Mouse (Mus musculus): Measurements from ENCODE around the gene Tmem8b. TPM values are rescaled to one million over a fixed set of nuclear protein-coding genes. Genes with fewer than 3 reads are reported as not detected.

The Tmem8b gene
- polyA plus RNA-seq, 2 experiments: 0.05 to 0.22 TPM

DNA sequence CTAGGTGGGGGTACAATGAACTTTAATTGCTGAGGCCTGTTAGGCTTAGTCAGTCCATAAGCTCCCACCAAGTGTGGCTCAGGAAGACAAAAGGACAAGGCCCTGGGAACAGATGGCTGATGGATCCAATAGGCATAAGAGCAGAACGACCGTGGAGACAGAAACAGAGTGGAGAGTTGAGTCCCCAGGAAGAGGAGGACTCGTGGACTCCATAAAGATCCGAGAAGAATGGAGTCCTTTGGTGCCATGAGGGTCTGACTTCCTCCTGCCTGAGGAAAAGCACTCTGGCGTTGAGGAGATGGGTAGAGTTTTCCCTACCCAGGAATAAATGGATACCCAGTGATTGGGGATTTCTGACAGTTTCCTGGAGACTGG, 38.1 kb upstream of the Tmem8b start:
- Histone ChIP-seq H3K4me2 (ENCODE audit: low read depth) (no peak overlapping the region; the same call in none of the 2 replicates), H3K36me3 (replicated peaks; ENCODE audit: control insufficient read depth, insufficient read depth, low read depth) (no peaks in the 10 kb centered on the region), H3K27me3 (ENCODE audit: control insufficient read depth, insufficient read depth, low read length) (peaks cover 26% of the 10 kb centered on the region), H3K27ac (no peak overlapping the region), H3K9ac (replicated peaks) (no peak overlapping the region), H3K4me1 (replicated peaks; ENCODE audit: control insufficient read depth in 2 of 2, insufficient read depth in 2 of 2, low read length in 1 of 2) (peaks cover 0 to 9% of the 10 kb centered on the region in 2 experiments; a peak in 2 of 4 replicates), H3K9me3 (ENCODE audit: control insufficient read depth, low read length) (no peaks in the 10 kb centered on the region; the same call in 1 of the 2 replicates), H3K4me3 (ENCODE audit: insufficient read depth in 1 of 2, low read depth in 2 of 2, low read length in 2 of 2) (no peak overlapping the region; a peak in 1 of 4 replicates)
- DNase-seq (ENCODE audit: low read depth in 3 of 3, low spot score in 3 of 3) (no peak), ATAC-seq (ENCODE audit: insufficient read depth) (no peak)
- WGBS (ENCODE audit: insufficient replicate concordance): 19% methylated on average over 5 of the region's 5 CpGs
- no peak for TF ChIP-seq EP300 (IDR thresholded peaks at IDR 0.05; ENCODE audit: low read depth)
- no peak for TF ChIP-seq CTCF (IDR thresholded peaks at IDR 0.05; ENCODE audit: low read depth)

DNA sequence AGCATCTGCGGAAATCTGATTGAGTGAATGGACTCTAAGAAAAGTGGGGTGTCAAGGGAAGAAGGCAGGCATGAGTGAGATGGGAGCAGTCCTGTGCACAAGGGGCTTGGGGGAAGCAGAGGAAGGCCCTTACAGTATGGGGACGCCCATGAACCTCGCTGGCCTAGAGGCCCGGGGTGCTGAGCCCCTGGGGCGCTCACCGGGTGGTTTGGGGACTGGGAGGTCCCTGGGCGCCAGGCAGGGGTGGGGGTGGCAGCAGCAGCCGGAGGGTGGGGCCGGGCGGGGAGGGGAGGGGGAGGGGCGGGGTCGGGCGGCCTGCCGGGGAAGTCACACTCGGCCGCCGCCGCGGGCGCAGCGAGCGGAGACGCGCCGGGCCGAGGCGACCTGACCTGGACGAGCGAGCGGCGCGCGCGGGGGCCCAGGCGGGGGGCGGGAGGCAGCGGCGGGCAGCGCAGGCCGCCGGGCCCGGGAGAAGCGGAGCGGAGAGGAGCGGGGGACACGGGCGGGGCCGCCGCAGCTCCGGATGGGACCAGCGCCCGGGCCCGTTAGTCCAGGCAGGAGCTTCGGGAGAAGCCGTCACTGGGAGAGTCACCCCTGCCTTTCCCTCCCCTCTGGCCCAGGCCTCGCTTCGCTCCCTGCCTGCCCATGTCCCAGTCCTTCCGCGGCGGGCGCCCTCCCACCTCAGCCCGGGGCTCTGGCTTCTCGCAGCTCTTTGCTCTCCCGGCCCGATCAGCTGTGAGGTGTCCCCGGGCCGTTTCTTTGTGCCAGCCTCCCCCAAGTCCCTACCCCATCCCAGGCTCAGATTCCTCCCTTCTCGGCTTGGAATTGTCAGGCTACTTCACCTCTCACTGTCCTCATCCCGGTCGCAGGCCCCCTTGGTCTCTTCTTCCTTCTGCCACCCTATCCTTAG, 37.5 kb upstream of the Tmem8b start, which contains the start of gene Npr2:
Gene Npr2, plus strand, starts transcription at position 890 of the 910 bp plus-strand sequence.
- DNase-seq (ENCODE audit: low read depth in 3 of 3, low spot score in 3 of 3) (no peak), ATAC-seq (ENCODE audit: insufficient read depth) (no peak)
- Histone ChIP-seq H3K27me3 (ENCODE audit: control insufficient read depth, insufficient read depth, low read length) (peaks cover 26% of the 10 kb centered on the region), H3K4me2 (ENCODE audit: low read depth) (peak within 1 kb of the TSS; percentile 68), H3K4me1 (replicated peaks; ENCODE audit: control insufficient read depth in 2 of 2, insufficient read depth in 2 of 2, low read length in 1 of 2) (peaks cover 0 to 9% of the 10 kb centered on the region in 2 experiments; a peak in 2 of 4 replicates), H3K27ac (no peak within 1 kb of the TSS), H3K9me3 (ENCODE audit: control insufficient read depth, low read length) (no peaks in the 10 kb centered on the region), H3K4me3 (ENCODE audit: insufficient read depth in 1 of 2, low read depth in 2 of 2, low read length in 2 of 2) (peak within 1 kb of the TSS; percentile 37 to 55), H3K36me3 (replicated peaks; ENCODE audit: control insufficient read depth, insufficient read depth, low read depth) (no peaks in the 10 kb centered on the region), H3K9ac (replicated peaks) (no peak within 1 kb of the TSS)
- WGBS (ENCODE audit: insufficient replicate concordance): 2% methylated on average over 56 of the region's 70 CpGs
- no peak for TF ChIP-seq CTCF (IDR thresholded peaks at IDR 0.05; ENCODE audit: low read depth)
- no peak for TF ChIP-seq EP300 (IDR thresholded peaks at IDR 0.05; ENCODE audit: low read depth)

DNA sequence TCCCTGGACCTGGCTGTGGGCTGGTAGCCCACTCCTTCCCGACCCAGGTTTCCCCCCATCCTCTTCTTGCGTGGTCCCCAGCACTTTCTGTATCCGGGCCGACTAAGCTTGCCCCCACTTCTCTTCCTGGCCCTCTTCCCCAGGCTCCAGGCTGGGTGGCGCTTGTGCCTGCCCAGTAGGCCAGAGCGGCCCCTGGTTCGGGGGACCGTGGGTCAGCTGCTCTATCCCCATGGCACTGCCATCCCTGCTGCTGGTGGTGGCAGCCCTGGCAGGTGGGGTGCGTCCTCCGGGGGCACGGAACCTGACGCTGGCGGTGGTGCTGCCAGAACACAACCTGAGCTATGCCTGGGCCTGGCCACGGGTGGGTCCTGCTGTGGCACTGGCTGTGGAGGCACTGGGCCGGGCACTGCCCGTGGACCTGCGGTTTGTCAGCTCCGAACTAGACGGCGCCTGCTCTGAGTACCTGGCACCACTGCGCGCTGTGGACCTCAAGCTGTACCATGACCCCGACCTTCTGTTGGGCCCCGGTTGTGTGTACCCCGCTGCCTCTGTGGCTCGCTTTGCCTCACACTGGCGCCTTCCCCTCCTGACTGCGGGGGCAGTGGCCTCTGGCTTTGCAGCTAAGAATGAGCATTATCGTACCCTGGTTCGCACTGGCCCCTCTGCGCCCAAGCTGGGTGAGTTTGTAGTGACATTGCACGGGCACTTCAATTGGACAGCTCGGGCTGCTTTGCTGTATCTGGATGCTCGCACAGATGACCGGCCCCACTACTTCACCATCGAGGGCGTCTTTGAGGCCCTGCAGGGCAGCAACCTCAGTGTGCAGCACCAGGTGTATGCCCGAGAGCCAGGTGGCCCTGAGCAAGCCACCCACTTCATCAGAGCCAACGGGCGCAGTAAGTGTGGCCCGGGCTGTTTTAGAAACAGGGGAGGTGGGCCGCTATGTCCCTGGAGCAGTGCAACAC, 36.5 kb upstream of the Tmem8b start:
- Histone ChIP-seq H3K4me3 (ENCODE audit: insufficient read depth in 1 of 2, low read depth in 2 of 2, low read length in 2 of 2) (peak overlapping the region; percentile 37 to 55; a peak in 3 of 4 replicates), H3K4me2 (ENCODE audit: low read depth) (peak overlapping the region; percentile 68), H3K36me3 (replicated peaks; ENCODE audit: control insufficient read depth, insufficient read depth, low read depth) (no peaks in the 10 kb centered on the region), H3K9ac (replicated peaks) (no peak overlapping the region), H3K27me3 (ENCODE audit: control insufficient read depth, insufficient read depth, low read length) (peaks cover 26% of the 10 kb centered on the region), H3K27ac (no peak overlapping the region), H3K4me1 (replicated peaks; ENCODE audit: control insufficient read depth in 2 of 2, insufficient read depth in 2 of 2, low read length in 1 of 2) (peaks cover 0 to 7% of the 10 kb centered on the region in 2 experiments; a peak in 1 of 4 replicates), H3K9me3 (ENCODE audit: control insufficient read depth, low read length) (no peaks in the 10 kb centered on the region)
- DNase-seq (ENCODE audit: low read depth in 3 of 3, low spot score in 3 of 3) (no peak), ATAC-seq (ENCODE audit: insufficient read depth) (no peak)
- WGBS (ENCODE audit: insufficient replicate concordance): 59% methylated on average over 42 of the region's 42 CpGs
- TF ChIP-seq EP300 (IDR thresholded peaks at IDR 0.05; ENCODE audit: low read depth) (no peak), CTCF (IDR thresholded peaks at IDR 0.05; ENCODE audit: low read depth) (no peak)

DNA sequence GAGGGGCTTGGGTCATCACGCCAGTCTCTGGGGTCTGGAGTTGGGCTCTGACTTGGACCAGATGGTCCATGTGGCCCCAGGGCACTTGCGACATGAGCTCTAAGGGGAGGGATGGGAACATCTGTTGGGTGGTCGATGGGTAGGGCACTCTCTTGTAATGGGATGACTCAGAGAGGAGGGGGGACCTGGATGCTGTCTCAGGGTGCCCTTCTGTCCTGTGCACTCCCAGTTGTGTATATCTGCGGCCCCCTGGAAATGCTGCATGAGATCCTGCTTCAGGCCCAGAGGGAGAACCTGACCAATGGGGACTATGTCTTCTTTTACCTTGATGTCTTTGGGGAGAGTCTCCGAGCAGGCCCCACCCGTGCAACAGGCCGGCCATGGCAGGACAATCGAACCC, 35.5 kb upstream of the Tmem8b start:
- Histone ChIP-seq H3K9ac (replicated peaks) (no peak overlapping the region), H3K4me2 (ENCODE audit: low read depth) (no peak overlapping the region), H3K9me3 (ENCODE audit: control insufficient read depth, low read length) (no peaks in the 10 kb centered on the region), H3K4me1 (replicated peaks; ENCODE audit: control insufficient read depth in 2 of 2, insufficient read depth in 2 of 2, low read length in 1 of 2) (peaks cover 0 to 7% of the 10 kb centered on the region in 2 experiments; a peak in 1 of 4 replicates), H3K36me3 (replicated peaks; ENCODE audit: control insufficient read depth, insufficient read depth, low read depth) (no peaks in the 10 kb centered on the region), H3K4me3 (ENCODE audit: insufficient read depth in 1 of 2, low read depth in 2 of 2, low read length in 2 of 2) (no peak overlapping the region), H3K27ac (no peak overlapping the region), H3K27me3 (ENCODE audit: control insufficient read depth, insufficient read depth, low read length) (peaks cover 26% of the 10 kb centered on the region)
- ATAC-seq (ENCODE audit: insufficient read depth) (no peak), DNase-seq (ENCODE audit: low read depth in 3 of 3, low spot score in 3 of 3) (no peak)
- no peak for TF ChIP-seq EP300 (IDR thresholded peaks at IDR 0.05; ENCODE audit: low read depth)
- no peak for TF ChIP-seq CTCF (IDR thresholded peaks at IDR 0.05; ENCODE audit: low read depth)
- WGBS (ENCODE audit: insufficient replicate concordance): 69% methylated on average over 8 of the region's 8 CpGs

Measured in liver, embryonic 14.5 days (tissue).